ENCODE assay signal across 13 mouse cellular contexts in the genomic region with DNA sequence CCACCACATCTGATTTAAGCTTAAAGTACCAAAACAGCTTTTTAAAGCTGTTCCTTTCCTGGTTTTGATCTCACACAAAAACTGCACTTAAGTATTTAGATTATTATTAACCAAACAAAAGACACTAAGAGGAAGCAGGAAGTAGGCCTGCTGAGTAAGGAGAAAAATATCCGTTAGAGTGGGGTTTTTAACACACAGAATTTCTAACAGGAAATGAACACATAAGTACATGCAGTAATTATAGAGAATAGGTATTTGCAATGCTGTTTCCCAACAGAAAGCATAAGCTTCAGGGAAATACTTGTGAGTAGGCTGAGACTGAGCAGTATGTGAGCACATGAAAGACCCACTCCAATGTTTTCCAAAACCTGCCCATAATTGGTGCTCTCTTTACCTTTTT. TPM values are rescaled to one million over a fixed set of nuclear protein-coding genes. Genes with fewer than 3 reads are reported as not detected.
DNase-seq lines count a peak whose midpoint lies in the region; ATAC-seq and TF ChIP-seq lines count a peak whose summit lies in the region.
"Had no signal": no experiment of that assay in that cellular context is flagged by ENCODE, and none has a peak within 500 bp of the region (broad histone marks: within the 10 kb centered on the region; RNA-seq: fewer than 3 reads in every experiment).

No protein-coding gene starts in this region.

- no peak for DNase-seq in heart, postnatal 4 days
- peak; percentile 12 for DNase-seq in lung, postnatal 36 days
- DNase-seq in lung, postnatal 4 days, result no peak
- no peak for DNase-seq in gastrocnemius, postnatal 36 days
- DNase-seq in frontal cortex, postnatal 25 days (ENCODE audit: low spot score in 2 of 2), result no peak
- DNase-seq: adrenal gland, postnatal 14 days; cerebellum, postnatal 14 days; gastrocnemius, postnatal 25 days had no signal

- WGBS in heart, embryonic 16.5 days, result 34% methylated on average over 1 of the region's 1 CpGs

- no peak overlapping the region for H3ac ChIP-seq in myocyte (ENCODE audit: control insufficient read depth, insufficient read length)

- H3K27me3 ChIP-seq in heart, embryonic 16.5 days (ENCODE audit: control insufficient read depth, insufficient read depth, low read length), result no peaks in the 10 kb centered on the region
- H3K27me3 ChIP-seq in myocyte (ENCODE audit: control insufficient read depth, insufficient read depth, insufficient read length), result no peaks in the 10 kb centered on the region
- H3K27me3 ChIP-seq: liver, embryonic 15.5 days had no signal

- H3K4me1 ChIP-seq in heart, embryonic 16.5 days (ENCODE audit: control insufficient read depth, insufficient read depth, low read length), result peaks cover 3% of the 10 kb centered on the region; the same call in 1 of the 2 replicates
- H3K4me1 ChIP-seq: forebrain, embryonic 10.5 days; liver, embryonic 15.5 days had no signal

- no peaks in the 10 kb centered on the region for H3K9me3 ChIP-seq in heart, embryonic 16.5 days (replicated peaks; ENCODE audit: control insufficient read depth, low read length)
- H3K9me3 ChIP-seq: forebrain, embryonic 10.5 days; liver, embryonic 15.5 days had no signal

- peaks cover 76% of the 10 kb centered on the region for H3K79me2 ChIP-seq in myocyte (ENCODE audit: control insufficient read depth, insufficient read depth)

- TF ChIP-seq POLR2A in myocyte (IDR thresholded peaks at IDR 0.05; ENCODE audit: insufficient read length, low read depth), result no peak

- intact Hi-C loops in gastrocnemius, postnatal 36 days (cut with DNase I), result no loop called here

- no peak for ATAC-seq in heart, embryonic 16.5 days (replicated peaks; ENCODE audit: extremely low read depth, insufficient read depth, low FRiP score)
- ATAC-seq in activated CD4-positive, CD25-positive, alpha-beta regulatory T cell, adult 4 months, result peak; percentile 89

- no peak overlapping the region for H3K4me2 ChIP-seq in heart, embryonic 16.5 days (ENCODE audit: low read depth, low read length)
- H3K4me2 ChIP-seq in myocyte (ENCODE audit: low read depth), result peak overlapping the region; percentile 30
- H3K4me2 ChIP-seq: liver, embryonic 15.5 days had no signal

- no peaks in the 10 kb centered on the region; the same call in 1 of the 2 replicates for H3K36me3 ChIP-seq in heart, embryonic 16.5 days (ENCODE audit: control insufficient read depth, insufficient read depth)
- peaks cover 5% of the 10 kb centered on the region for H3K36me3 ChIP-seq in myocyte (ENCODE audit: control insufficient read depth, insufficient read depth)
- H3K36me3 ChIP-seq: liver, embryonic 15.5 days had no signal

- no peak overlapping the region for H3K9ac ChIP-seq in heart, embryonic 16.5 days (ENCODE audit: low read length)
- H3K9ac ChIP-seq: liver, embryonic 15.5 days had no signal

- peak overlapping the region; percentile 61; the same call in 1 of the 2 replicates for H3K27ac ChIP-seq in heart, embryonic 16.5 days (ENCODE audit: low read length)
- H3K27ac ChIP-seq: forebrain, embryonic 10.5 days had no signal

- H3K4me3 ChIP-seq in heart, embryonic 16.5 days (ENCODE audit: low read length), result no peak overlapping the region
- H3K4me3 ChIP-seq in myocyte, result no peak overlapping the region
- H3K4me3 ChIP-seq: forebrain, embryonic 10.5 days; liver, embryonic 15.5 days had no signal

TF ChIP-seq in myocyte, 11 proteins besides CTCF, POLR2A, EP300 and RAD21:
- no peak for TF ChIP-seq CEBPB (IDR thresholded peaks at IDR 0.05; ENCODE audit: insufficient read depth, poor library complexity, severe bottlenecking)
- TF ChIP-seq REST (IDR thresholded peaks at IDR 0.05; ENCODE audit: insufficient read depth, insufficient read length), result no peak
- no peak for TF ChIP-seq MAX (IDR thresholded peaks at IDR 0.05; ENCODE audit: low read depth)
- no peak for TF ChIP-seq TCF3 (IDR thresholded peaks at IDR 0.05; ENCODE audit: insufficient read length, low read depth)
- no peak for TF ChIP-seq TCF12 (IDR thresholded peaks at IDR 0.05; ENCODE audit: insufficient read depth, poor library complexity, severe bottlenecking)
- no peak for TF ChIP-seq MYOD1 (IDR thresholded peaks at IDR 0.05; ENCODE audit: control insufficient read depth in 1 of 3, insufficient read length in 2 of 3, low read depth in 2 of 3)
- TF ChIP-seq E2F4 (IDR thresholded peaks at IDR 0.05; ENCODE audit: insufficient read depth), result no peak
- no peak for TF ChIP-seq USF1 (IDR thresholded peaks at IDR 0.05; ENCODE audit: low read depth)
- TF ChIP-seq MYOG (IDR thresholded peaks at IDR 0.05; ENCODE audit: control insufficient read depth in 1 of 3, insufficient read depth in 1 of 3, insufficient read length in 2 of 3, low read depth in 2 of 3), result no peak
- no peak for TF ChIP-seq POLR2AphosphoS2 (IDR thresholded peaks at IDR 0.05; ENCODE audit: insufficient read length, low read depth)
- no peak for TF ChIP-seq SRF (IDR thresholded peaks at IDR 0.05; ENCODE audit: control insufficient read depth, insufficient read length, low read depth)

RNA-seq across cellular contexts. Expression of a gene that starts 33.8 kb away (rescaled TPM):
- polyA plus RNA-seq in heart, embryonic 16.5 days (2015; fragmentation: Nextera tagmentation; extraction: Ambion mirVana), result 14.3 and 15.6 TPM in 2 replicates
- 10 to 100 TPM; 25.2 to 26.0 TPM for total RNA-seq in heart, postnatal 4 days (2021)
- polyA plus RNA-seq in activated CD4-positive, CD25-positive, alpha-beta regulatory T cell, adult 4 months (2017; shearing (Covaris generic)), result 10 to 100 TPM; 51.6 to 62.7 TPM
- polyA plus RNA-seq in myocyte (2012; fragmentation: generic; extraction: Trizol), result 2.0 TPM
- 1 to 10 TPM; 7.1 to 7.6 TPM for total RNA-seq in gastrocnemius, postnatal 36 days (2021)
